Mouse (Mus musculus): ENCODE measurements around the gene Apc2.
A peak's percentile ranks its signal among the peaks of the same experiment; 100 is the strongest.

The Apc2 gene

DNA sequence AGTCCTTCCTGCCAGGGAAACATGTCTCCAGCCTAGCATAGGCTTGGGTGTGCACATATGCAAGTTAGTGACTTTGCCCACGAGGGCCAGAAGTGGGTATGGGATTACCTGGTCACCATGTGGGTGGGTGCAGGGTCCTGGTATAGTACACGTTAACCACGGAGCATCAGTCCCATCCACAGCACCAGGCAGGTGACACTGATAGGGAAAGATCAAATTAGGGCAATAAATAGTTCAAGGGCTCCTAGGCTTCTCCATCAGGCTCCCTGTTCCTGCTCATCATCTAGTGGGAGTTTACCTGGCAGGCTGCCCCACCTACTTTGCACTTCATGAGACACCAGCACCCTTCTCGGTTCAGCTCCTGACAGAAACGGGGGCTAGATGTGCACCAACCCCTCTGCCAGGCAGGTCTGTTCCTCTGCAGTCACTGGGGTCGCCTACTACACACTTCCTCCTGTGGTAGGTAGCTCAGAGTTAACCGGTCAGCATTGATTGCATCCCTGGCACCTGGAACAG lies 931 bp upstream of the Apc2 start:
- DNase-seq = no peak

DNA sequence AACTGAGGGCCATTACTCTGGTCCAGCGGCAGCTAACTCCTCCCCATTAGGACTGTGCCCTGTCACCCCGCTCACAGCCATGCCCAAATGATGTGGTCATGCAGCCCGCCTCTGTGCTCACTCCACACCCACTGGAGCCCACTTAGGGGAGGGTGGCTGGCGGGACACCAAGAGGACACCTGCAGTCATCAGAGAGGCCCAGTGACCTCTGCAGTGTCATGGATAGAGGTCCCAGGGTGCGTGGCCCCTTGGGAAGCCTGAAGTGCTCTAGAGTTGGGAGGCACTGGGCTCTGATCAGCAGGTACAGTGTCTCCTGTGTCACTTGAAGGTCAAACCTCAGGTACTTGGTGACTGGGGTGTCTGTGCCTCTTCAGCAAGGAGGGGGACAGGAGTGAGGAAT lies 1.0 kb downstream of the Apc2 start:
- DNase-seq = no peak

- no peak for DNase-seq
These were observed 1.9 kb downstream of the Apc2 start for GRCm38 (mm10) chr10:80297526-80298133.

GRCm38 (mm10) chr10:80298571-80299281 lies 2.9 kb downstream of the Apc2 start:
- DNase-seq = peak; percentile 67

DNA sequence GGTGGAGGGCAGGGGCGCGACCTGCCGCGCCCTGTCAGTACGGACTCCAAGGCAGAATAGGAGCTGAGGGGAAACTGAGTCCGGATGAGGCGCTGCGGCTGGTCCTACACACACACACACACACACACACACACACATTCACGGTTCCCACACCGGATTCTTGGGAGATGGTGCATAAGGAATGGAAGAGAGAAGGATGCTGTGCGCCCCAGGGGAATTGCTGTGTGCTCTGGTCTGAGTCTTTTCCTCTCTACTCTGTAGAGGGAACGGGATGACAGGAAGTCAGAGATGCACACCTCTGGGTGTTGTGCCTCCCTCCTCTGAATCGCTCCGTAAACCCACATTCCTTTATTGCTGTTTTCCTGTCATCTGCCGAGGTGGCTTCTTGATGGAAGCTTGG lies 3.5 kb downstream of the Apc2 start:
- no peak for DNase-seq

DNA sequence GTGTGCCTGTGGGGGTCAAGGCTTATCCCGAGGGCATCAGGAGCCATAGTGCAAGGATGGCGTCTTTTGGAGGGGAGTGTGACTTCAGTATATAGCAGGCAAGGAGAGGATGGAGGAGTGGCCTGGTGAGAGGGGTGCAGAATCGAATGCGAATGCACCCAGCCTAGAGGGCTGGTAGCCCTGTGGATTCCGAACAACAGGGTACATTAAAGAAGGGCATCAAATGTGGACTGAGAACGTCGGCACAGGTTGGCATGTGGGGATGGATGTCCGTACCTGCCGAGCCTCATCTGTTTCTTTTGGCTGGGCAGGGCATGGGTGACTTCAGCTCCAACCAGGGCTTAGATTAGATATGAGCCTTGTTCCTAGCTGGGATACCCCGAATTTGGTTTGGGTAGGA lies 4.0 kb downstream of the Apc2 start:
- no peak for DNase-seq

DNA sequence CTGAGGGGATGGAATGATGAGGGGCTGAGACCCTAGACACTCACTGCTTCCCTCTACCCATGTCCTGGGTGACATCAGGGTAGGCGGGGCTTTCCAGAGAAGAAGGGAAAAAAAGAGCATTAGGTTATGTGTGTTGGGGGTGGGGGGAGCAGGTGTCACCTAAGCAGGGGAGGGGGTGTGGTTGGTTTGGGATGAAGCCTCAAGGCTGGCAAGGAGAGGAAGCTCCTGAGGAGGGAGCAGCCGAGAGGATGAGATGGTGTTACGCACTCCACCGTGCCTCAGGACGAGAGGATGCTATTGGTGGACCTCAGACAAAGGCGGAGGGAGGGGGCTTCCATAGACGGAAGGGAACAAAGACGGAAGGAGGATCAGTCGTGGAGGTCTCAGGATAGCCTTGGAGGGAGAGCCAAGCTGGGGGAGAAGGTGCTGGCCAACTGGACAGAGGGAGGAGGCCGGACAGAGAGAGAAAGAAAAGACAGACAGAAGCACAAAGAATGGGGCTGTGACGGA lies 5.0 kb downstream of the Apc2 start:
- no peak for DNase-seq

DNA sequence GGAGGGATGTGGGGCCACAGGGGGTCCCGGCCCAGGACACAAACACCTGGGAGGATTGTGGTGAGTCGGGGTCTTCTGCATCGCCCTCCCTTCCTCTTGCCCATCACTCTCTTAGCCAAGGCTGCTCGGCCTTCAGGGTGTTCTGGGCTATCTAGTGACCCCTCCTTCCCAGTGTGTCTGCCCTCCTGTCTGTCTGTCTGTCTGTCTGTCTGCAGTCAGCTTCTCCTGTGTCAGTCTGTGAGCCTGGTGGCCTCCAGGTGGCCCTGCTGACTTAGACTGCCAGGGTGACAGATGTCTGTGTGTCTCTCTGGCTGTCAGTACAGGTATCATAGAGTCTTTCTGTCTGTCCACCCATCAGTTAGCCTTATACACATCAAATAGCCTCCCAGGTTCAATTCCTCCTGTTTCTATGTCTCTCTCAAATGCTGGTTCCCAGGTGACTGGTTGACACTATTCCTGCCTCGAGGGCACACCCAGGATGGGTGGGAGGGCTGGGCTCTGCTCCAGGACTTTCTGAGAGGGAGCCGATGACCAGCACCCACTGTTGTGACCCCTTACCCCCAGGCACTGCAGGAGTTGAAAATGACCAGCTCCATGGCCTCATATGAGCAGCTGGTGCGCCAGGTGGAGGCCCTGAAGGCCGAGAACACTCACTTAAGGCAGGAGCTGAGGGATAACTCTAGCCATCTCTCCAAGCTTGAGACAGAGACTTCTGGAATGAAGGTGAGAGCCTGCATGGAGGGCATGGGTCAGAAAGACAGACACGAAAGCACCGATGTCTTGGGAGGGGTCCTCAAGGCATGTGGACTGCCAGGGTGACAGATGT lies 5.7 kb downstream of the Apc2 start:
- no peak for DNase-seq

DNA sequence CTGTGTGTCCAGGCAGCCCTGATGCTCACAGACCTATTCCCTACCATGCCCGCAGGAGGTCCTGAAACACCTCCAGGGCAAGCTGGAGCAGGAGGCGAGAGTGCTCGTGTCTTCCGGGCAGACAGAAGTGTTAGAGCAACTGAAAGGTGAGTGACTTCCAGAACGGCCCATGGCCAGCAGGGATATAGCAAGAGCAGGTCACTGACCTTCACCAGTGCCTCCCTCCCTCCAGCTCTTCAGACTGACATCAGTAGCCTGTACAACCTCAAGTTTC lies 6.2 kb downstream of the Apc2 start:
- DNase-seq = no peak

DNA sequence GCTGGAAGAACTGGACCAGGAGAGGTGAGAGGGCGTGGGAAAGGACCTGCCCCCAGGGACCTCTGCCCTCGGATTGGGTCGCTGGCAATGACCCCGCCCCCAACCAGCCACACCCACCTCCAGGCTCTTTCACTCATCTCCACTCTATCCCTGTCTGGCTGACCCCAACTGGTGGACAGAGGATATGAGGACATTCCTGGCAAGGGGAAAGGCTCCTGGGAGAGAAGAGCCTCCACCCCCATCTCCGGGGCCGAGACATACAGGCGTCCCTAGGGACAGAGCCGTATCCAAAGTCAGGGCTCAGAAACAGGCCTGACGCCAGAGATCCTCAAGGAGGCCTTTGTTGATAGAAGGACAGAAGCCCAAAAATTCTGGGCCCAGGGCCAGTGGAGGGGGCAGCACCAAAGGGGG lies 6.7 kb downstream of the Apc2 start:
- DNase-seq = peak; percentile 93

DNA sequence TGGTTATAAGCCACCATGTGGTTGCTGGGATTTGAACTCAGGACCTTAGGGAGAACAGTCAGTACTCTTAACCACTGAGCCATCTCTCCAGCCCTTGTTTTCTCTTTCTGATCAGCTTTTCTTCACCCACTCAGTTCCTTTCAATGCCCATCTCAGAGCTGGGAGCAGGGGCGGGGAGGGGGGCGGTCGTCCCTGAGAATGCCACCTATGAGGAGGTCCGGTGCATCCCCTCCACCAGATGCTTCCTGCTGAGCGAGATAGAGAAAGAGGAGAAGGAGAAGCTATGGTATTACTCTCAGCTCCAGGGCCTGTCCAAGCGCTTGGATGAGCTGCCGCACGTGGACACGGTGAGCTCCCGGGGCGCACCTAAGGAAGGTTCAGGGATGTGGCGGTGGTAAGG lies 8.7 kb downstream of the Apc2 start:
- DNase-seq = no peak

- peak; percentile 56 for DNase-seq
These were observed 9.1 kb downstream of the Apc2 start for GRCm38 (mm10) chr10:80304862-80305261.

- no peak for DNase-seq
These were observed 15.8 kb downstream of the Apc2 start for GRCm38 (mm10) chr10:80311560-80311959.

GRCm38 (mm10) chr10:80312586-80313504 lies 17.1 kb downstream of the Apc2 start:
- no peak for DNase-seq

DNA sequence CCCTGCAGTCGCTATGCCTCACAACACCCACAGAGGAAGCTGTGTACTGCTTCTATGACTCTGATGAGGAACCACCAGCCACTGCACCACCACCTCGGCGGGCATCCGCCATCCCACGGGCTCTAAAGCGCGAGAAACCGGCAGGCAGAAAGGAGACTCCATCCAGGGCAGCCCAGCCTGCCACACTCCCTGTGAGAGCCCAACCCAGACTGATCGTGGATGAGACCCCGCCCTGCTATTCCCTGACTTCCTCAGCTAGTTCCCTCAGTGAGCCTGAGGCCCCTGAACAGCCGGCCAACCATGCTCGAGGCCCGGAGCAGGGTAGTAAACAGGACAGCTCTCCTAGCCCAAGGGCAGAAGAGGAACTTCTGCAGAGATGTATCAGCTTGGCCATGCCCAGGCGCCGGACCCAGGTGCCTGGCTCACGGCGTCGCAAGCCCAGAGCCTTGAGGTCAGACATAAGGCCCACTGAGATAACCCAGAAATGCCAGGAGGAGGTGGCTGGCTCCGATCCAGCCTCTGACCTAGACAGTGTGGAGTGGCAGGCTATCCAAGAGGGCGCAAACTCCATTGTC lies 17.9 kb downstream of the Apc2 start:
- no peak for DNase-seq

- no peak for DNase-seq
These were observed 18.8 kb downstream of the Apc2 start for GRCm38 (mm10) chr10:80314494-80315001.

DNA sequence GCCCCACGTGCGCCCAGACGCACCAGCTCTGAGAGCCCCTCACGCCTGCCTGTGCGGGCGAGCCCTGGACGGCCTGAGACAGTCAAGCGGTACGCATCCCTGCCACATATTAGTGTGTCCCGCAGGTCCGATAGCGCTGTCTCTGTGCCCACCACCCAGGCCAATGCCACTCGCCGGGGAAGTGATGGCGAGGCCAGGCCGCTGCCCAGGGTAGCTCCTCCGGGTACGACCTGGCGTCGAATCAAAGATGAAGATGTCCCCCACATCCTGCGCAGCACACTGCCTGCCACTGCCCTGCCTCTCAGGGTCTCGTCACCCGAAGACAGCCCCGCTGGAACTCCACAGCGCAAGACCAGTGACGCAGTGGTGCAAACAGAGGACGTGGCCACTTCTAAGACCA lies 19.5 kb downstream of the Apc2 start:
- no peak for DNase-seq

GRCm38 (mm10) chr10:80316359-80316781 lies 20.6 kb downstream of the Apc2 start:
- no peak for DNase-seq

GRCm38 (mm10) chr10:80317011-80317410 lies 21.2 kb downstream of the Apc2 start:
- no peak for DNase-seq

DNA sequence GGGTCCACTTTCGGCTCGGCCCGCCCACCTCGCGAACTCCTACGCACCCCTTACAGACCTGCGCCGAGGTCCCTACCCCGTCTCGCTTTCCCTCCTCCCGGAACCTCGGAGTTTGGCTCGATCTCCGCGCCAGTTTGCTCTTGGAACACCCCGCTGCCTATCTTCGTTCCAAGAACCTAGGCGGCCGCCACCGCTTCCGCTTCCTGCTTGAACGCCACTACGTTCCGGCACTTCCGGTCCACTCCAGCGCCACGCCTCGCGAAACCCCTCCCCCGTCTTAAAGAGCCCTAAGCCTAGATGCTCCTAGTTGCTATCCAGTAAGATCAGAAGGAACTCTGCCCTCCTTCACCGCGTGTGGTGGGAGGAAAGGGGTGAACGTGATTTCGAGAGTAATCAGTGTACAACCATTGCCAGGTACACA lies 24.6 kb downstream of the Apc2 start, which contains the start of gene 2310011J03Rik:
2310011J03Rik (minus strand) TSS at position 198 of the 421 bp plus-strand sequence.
- peak; percentile 97 for DNase-seq

GRCm38 (mm10) chr10:80321014-80321669 lies 25.4 kb downstream of the Apc2 start:
- no peak for DNase-seq
